Mouse (Mus musculus) kidney, adult 18-20 months (tissue): ENCODE results near the gene Pecam1.
"Not testable (repeated sequence)": the region's sequence is repeated elsewhere in the genome, so short reads cannot be mapped to it uniquely, and the experiment has no call there.

ENCODE experiments used
- DNase-seq: peaks from one replicate; pipeline ENCODE4 v3.0.0; 2021

Gene Pecam1

GRCm38 (mm10) chr11:106770195-106770974 is 20.0 kb upstream of the Pecam1 start:
- no peak for DNase-seq

GRCm38 (mm10) chr11:106767516-106767915 is 17.1 kb upstream of the Pecam1 start:
- no peak for DNase-seq

- no peak for DNase-seq
Measured at GRCm38 (mm10) chr11:106766611-106767162, 16.3 kb upstream of the Pecam1 start.

GRCm38 (mm10) chr11:106762800-106763185 is 12.4 kb upstream of the Pecam1 start:
- no peak for DNase-seq

DNA sequence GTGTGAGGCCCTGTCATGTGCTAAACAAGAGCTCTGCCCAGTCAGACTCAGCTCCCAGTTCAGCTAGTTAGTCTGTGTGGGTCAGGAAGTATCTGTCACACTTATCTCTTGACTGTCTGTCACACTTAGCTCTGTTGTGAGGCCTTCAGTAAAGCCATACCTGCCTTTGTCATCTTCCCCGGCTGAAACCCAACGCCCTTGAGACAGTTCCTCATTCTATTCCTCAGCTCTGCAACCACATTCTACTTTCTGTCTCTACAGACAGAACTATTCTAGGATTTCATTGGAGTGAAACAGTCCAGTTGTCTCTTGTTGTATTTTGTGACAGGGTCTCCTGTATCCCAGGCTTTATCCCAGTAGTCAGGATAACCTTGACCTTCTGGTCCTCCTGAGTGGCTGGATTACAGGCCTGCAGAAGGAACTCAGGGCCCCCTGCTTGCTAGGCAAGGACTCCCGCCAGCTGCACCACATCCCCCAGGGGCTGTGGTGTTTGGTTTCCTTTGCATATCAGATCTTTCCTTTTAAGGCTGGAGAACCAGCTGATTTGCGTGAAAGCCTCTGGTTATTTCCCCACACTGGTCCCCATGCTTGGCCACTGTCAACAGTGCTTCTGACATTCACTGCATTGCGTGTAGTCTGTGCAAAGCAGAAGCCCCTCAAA is 11.8 kb upstream of the Pecam1 start:
- no peak for DNase-seq

DNA sequence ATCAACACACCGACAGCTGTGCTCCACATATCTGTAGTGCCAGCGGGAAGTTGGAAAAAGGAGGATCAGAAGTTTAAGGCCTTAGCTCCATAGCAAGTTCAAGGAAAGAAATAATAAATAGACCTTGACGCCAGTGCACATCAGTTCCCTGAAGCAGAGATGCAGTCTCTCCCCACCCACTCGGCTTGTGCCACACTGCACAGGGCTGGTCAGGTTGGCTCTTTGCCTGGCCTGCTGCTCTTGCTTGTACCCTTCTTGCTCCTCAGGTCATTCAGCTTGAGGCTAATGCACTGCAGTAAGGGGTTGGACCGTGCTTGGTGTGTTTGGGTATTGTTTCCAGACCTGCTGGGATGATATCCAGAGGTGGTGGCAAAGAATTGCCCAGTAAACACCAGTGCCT is 10.1 kb upstream of the Pecam1 start:
- no peak for DNase-seq

DNA sequence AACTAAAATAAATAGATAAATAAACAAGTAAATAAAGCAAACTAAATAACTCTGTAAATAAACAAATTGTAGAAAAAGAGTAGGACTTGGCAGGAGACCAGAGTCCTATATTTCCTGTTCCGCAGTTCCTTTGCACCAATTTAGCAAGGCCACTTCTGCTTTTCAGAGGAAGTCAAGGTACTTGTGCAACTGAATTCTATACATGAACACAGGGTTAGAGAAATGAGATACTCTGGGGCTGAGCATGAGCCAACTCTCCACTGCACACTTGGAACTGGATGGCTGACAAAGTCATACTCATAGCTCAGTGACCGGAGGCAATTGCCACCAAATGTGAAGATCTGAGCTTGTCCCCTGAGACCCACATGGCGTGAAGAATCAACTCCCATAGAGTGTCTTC is 8.6 kb upstream of the Pecam1 start:
- no peak for DNase-seq

DNA sequence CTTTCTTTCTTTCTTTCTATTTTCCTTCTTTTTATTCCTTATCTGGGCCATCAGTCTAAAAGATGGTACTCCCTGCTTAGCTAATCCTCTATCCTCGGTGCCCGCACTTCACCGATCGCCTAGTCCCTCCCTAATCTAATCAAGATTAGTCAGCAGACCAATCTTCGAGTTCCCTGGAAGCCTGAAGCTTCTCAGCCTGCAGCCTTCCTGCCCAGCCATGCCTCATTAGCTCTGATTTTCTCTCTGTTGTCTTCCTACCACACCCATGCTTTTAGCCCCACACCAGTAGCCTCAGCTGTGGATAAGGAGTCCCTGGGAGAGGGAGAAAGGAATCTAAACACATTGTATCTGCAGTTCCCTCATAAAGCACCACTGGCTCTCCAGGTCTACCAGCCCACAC is 5.2 kb upstream of the Pecam1 start:
- no peak for DNase-seq

DNA sequence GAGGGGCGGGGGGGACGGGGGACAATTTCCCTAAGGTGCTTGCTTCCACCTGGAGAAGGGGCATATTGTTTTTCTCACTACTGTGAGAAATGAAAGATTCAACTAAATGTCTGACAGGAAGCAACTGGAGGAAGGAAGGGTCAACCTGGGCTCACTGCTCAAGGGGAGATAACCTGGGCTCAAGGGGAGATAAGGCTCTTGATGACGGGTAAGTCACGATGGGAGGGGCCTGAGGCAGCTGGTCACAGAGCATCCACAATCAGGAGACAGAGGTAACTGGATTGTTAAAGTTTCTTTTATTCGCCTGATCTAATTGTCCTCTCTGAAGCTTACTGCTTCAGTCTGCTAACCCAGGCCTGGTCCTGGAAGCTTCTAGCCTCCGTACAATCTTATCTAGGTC is 2.9 kb upstream of the Pecam1 start:
- DNase-seq = no peak

DNA sequence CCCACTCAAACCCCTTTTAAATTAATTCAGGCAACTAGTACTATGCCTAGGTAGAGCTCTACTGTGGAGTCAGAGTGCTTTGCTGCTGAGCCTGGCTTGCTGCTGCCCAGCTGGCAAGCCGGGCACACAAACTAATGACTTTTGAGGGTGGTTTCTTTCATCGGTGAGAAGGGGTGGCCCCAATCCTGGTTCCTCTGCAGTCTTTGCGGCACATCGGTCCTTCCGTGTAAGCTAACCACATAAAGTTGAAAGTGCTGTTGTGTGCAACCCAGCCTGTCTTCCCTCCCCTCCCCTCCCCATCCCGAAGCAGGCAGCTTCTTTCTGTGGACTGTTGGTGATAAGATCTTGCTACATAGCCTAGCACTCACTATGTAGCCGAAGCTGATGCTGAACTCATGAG is 1.7 kb upstream of the Pecam1 start:
- DNase-seq = no peak

GRCm38 (mm10) chr11:106751039-106752018 is 901 bp upstream of the Pecam1 start, which contains the start of gene Milr1:
Gene Milr1 (plus strand): TSS chr11:106751226.
- no peak for DNase-seq

DNA sequence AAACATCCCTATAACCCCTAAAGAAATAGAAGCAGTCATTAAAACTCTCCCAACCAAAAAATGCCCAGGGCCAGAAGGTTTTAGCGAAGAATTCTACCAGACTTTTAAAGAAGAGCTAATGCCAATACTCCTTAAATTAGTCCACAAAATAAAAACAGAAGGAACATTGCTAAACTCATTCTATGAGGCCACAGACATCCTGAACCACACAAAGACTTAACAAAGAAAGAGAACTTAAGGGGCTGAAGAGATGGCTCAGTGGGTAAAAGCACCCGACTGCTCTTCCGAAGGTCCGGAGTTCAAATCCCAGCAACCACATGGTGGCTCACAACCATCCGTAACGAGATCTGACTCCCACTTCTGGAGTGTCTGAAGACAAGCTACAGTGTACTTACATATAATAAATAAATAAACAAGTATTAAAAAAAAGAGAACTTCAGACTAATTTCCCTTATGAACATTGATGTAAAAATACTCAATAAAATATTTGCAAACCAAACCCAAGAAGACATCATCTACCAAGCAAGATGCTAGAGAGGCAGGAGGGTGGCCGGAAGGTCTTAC is 789 bp downstream of the Pecam1 start:
- DNase-seq = not testable (repeated sequence)

- no peak for DNase-seq
Measured at GRCm38 (mm10) chr11:106744949-106745348, 5.5 kb downstream of the Pecam1 start.

GRCm38 (mm10) chr11:106742388-106742841 is 8.0 kb downstream of the Pecam1 start:
- no peak for DNase-seq

GRCm38 (mm10) chr11:106741826-106742225 is 8.6 kb downstream of the Pecam1 start:
- DNase-seq = no peak

GRCm38 (mm10) chr11:106741232-106741631 is 9.2 kb downstream of the Pecam1 start:
- DNase-seq = no peak

- DNase-seq = not testable (repeated sequence)
Measured at GRCm38 (mm10) chr11:106740724-106741123, 9.7 kb downstream of the Pecam1 start.

DNA sequence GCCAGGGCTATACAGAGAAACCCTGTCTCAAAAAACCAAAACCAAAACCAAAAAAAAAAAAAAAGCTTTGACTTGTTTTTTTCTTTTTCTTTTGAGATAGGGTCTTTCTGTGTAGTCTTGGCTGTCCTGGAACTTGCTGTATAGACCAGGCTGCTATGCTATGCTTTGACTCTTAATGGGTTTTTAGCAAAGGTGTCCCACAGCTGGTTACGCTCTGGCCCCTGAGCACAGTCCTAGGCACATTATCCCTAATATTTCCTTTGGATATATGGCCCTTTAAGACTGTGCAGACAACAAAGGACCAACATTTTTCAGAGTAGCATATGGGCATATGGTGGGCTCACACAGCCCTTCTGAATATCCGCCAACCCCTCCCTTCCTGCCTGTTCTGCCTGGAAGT is 11.3 kb downstream of the Pecam1 start:
- no peak for DNase-seq

GRCm38 (mm10) chr11:106737178-106737621 is 13.2 kb downstream of the Pecam1 start:
- DNase-seq = peak; percentile 36

DNA sequence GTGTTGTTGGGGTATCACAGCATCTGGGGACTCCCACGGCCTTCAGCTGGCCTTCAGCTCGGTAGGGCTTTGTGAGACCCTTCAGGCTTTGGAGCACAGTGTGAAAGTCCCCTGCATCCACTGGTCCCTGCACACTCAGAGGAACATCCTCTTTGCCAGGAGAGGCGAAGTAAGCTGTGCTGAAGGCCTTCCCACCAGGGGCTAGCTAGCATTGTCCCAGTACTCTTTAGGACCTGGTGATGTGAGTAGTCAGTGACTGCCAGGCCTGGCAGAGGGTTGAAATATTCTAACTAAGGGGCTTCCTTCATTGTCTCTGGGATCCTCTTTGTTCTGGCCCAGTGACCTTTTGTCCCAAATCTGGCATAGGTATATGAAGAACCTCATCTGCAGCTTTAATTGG is 13.8 kb downstream of the Pecam1 start:
- no peak for DNase-seq

- no peak for DNase-seq
Measured at GRCm38 (mm10) chr11:106730714-106731113, 19.7 kb downstream of the Pecam1 start.

GRCm38 (mm10) chr11:106729656-106730055 is 20.8 kb downstream of the Pecam1 start:
- DNase-seq = no peak
